Mouse (Mus musculus) skeletal muscle tissue, adult 2 months (tissue): ENCODE data around the gene Mars.
"Not testable (repeated sequence)": the region's sequence is repeated elsewhere in the genome, so short reads cannot be mapped to it uniquely, and the experiment has no call there.

Source experiments
- DNase-seq: peaks from one replicate; pipeline ENCODE4 v3.0.0-alpha.2; 2012; ENCODE audit warnings: low read depth, low spot score

Mars gene

GRCm38 (mm10) chr10:127310523-127311475, 787 bp downstream of the Mars start:
- DNase-seq, result no peak

DNA sequence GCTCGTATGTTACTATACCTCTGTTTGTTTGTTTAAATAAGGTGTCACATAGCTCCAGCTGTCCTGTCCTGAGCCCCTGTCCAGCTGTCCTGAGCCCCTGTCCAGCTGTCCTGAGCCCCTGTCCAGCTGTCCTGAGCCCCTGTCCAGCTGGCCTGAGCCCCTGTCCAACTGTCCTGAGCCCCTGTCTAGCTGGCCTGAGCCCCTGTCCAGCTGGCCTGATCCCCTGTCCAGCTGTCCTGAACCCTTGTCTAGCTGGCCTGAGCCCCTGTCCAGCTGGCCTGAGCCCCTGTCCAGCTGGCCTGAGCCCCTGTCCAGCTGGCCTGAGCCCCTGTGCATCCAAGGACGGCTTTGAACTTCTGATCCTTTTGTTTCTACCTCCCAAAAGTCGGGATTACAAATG, 2.4 kb downstream of the Mars start:
- not testable (repeated sequence) for DNase-seq

DNA sequence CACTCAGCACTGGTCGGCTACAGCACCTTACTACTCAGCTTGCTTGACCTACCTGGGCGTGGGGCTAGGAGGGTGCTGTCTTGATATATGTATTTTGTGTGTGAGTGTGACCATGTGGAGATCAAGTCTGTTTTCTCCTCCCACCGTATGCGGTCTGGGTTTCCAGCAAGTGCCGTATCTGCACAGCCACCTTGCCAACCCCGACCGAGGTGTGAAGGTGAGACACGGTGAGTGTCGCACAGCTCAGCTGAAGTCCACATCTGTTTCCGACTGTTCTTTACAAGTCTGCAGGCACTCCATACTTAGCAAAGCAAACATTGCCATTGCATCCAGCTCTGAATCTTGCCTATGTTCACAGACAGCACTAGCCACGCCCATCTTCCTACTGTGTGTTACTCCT, 8.4 kb downstream of the Mars start:
- DNase-seq, result no peak

- no peak for DNase-seq
Observed at GRCm38 (mm10) chr10:127300361-127300760, 11.2 kb downstream of the Mars start.

DNA sequence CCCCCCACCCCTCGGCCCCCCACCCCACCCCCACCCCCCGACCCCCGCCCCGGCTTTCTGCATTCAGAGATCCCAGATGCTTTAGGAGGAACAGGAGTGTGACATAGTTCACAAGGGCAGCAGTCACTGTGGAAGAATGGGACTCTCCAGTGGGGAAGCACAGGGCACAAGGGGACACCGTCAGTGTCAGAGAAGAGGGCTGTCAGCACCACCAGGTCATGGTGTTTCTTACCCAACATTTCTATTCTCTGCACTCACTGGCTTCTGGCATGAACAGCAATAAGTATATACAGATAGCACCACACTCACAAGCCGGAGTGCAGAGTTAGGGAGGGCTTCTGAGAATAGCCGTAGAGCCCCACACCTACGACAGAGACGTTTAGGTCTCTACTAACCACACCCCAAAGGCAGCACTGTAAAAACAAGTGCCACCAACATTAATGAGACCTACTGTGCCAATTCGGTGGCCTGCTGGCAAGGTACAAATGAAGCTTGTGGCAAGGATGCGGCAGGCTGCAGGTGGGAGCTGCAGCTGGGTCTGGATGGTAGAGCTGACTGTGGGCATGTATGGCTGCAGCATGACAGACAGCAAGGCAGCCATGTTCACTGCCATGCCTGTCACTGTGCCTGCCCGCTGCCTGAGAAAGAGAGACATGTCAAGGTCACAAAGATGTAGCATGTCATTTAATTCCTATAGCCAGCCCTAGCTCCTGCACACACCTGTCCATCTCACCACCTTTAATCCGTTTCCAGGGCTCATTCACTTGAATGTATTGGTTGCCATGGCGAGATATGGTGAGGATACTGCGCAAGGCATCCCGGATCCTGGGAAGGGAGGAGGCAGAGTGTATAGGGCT, 14.3 kb downstream of the Mars start:
- no peak for DNase-seq

DNA sequence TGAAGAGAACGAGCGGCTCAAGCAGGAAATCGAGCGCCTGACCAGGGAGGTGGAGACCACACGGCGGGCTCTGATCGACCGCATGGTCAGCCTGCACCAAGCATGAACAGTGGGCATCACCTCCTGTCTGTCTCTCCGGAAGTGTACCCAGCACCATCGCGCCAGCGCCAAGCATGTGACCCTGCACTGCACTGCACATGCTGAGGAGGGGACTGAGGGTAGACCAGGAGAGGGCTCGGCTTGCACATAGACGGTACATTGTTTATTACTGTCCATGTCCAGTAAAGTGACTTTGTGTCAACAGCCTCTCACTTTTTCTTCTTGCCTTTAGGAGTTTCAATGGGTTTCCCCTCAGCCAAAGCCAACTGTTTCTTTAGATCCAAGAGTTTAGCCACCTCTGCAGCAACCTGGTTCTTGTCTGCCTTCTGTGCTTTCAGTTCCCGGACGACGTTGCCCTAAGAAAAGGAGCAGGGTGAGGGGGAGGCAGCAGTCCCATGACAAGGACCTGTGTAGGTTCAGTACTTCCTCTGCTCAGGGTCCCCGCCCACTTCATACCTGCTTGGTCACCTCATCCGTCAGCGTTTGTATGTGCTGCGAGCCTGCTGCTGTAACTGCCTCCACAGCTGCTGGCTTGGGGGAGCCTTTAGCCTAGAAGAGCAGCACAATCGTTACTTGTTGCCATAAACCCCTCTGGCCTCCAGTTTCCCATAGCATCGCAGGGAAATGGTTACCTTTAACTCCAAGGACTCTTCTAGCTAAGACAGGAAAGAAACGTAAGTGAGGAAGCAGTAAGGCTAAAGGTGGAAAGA, 15.4 kb downstream of the Mars start:
- DNase-seq, result no peak

- DNase-seq, result no peak
Observed at GRCm38 (mm10) chr10:127294895-127295510, 16.6 kb downstream of the Mars start.

DNA sequence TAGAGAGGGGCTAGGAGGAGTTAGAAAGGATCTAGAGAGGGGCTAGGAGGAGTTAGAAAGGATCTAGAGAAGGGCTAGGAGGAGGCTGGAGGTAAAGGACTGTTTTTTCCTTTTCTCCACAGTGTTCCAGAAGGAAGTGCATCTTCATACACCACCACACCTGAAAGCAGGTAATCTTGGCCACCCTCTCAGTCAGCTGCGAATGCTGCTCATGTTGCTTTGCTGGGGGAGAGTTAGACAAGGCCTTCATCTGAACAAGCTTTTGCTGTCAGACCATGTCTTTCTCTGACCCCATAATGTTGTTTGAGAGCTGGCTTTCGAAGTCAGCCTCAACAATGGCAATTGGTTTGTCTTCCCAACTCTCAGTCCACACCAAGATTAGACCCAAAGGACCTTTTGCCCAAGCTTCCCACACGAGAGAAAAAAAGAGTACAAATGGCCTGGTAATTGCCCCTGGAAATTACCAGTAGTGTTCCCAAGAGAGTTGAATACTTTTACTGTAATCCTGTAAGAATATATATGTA, 17.9 kb downstream of the Mars start:
- no peak for DNase-seq

- DNase-seq, result peak; percentile 91
Observed at GRCm38 (mm10) chr10:127292987-127293538, 18.5 kb downstream of the Mars start.

DNA sequence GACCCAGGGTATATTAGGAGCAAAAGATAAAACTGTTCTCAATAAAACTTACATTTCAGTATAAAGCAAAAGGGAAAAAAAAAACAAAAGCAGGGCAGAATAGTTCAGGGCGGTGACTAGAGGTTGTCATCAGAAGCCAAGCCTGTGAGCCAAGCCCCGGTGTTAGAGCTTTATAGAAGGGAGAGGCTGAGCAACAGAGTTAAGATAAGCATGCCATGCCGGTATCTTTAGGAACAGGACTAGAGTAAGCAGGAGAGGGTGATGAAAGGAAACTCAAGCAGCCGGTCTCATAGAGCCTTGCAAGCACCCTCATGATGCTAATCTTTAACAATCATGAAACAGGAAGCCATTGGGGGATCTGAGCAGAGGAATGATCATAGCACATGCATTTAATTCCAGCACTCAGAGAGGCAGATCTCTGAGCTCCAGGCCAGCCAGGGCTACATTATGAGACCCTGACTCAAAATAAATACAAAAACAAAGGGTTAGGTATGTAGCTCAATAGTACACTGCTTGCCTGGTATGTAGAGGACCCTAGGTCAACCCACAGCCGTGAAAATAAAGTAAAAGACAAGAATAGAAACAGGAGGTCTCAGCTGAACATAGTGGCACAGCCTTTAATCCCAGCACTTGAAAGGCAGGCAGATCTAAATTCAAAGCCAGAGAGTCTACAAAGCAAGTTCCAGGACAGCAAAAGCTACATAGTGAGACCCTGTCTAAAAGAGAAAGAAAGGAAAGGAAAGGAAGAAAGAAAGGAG, 19.5 kb downstream of the Mars start:
- no peak for DNase-seq

DNA sequence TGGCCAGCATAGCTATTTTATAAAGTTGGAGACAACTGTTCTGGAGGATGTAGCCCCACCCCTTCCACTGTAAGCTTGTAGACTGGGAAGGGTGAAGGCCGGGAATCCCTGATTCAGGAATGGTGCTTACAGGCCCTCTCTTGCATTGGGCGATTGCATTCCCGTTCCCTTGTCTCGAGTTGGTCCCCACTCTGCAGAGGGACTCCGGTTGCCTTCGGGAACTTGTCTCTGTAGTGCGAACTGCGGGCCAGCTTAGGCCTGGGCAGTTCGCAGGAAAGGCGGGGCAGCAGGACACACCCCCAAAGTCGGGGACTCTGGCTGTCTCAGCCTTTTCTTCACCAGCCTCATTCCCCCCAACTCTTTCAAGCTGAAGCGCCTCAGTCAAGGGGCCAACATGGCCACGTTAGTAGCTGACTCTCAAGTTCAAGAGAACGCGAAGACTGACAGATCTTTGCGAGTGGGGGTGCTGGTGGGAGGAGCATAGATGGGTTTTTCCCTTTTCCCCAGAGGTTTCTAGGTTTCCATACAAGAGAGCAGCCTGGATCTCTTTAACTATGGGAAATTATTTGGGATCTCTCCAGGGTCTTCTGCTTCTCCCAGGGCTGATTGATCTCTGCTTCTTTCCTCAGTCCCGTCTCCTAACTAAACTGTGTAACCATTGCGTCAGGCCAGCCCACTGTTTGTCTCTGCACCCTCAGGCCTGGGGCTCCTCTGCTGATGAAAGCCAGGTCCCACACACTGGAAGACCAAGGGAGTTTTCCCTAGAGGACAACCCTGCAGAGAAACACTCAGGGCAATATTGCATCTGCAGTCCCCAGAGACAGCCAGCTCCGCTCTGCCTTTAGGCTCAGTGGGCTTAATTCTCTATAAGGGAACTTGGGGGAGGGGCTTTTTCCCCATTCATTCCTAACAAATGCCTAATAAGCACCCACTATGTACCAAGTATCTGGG, 20.4 kb downstream of the Mars start:
- DNase-seq, result peak; percentile 59

DNA sequence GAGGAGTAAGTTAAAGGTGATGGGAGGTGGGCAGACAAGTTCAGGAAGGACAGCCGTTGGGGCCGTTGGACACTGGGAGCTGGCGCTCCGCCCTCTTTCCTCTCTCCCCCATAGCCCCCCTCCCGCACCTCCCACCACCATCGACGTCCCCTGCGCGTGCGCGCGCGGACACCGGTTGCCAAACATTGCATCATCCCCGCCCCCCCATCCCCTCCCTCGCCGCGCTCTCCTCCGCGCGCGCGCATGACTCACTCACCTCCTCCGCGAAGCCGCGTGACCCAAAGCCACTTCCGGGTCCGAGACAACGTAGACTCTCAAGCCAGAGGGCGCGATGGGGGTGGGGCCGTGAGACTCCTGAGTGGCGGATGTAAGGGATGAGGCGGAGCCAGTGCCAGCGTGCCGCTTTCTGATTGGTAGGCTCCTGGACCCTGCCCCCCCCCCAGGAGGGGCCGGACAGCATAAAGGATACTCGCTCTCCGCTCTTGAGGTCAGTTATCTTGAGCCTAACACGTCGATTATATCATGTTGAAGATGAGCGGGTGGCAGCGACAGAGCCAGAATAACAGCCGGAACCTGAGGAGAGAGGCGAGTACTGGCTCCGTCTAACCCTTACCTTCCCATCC, 21.2 kb downstream of the Mars start:
- DNase-seq, result peak; percentile 100

- DNase-seq, result peak; percentile 87
Observed at GRCm38 (mm10) chr10:127289573-127290191, 21.9 kb downstream of the Mars start.

DNA sequence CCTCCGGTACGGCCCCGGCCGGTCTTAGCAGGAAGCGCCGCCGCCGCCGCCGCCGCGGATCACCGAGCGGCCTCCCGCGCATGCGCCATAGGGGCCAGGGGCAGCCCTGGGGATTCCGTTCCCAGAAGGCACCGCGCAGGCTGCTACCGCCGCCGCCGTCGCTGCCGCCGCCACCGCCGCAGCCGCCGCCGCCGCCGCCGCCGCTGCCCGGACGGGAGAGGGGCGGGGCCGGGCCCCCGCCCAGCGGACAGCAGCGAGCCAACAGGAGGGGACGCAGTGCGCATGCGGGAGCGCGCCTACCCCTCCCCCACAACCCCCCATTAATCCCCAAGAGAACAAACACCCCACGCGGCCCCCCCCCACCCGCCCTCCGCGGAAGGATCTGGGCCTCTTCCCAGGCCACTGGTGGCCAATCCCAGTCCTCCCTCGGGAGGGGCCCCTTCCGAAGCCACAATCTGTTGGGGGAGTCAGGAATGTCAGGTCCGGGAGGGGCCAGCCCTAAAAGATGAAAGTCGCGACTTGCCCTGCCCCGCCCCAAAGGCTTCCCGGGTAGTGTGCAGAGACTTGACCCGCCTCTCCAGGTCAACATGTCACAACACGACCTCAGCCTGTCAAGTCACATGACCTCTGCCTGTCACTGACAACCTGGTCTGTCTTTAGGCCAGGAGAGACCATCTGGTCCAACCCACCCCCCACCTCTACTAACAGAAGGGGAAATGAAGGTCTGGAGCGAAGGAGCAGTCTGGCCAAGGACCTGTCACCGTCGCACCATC, 22.6 kb downstream of the Mars start, which contains the start of gene Mbd6:
Gene Mbd6 (minus strand): TSS at position 219 of the 773 bp plus-strand sequence.
- peak; percentile 95 for DNase-seq

GRCm38 (mm10) chr10:127288328-127288799, 23.2 kb downstream of the Mars start:
- no peak for DNase-seq

GRCm38 (mm10) chr10:127287936-127288293, 23.7 kb downstream of the Mars start:
- no peak for DNase-seq
